Mouse (Mus musculus) ovary, postnatal 10 days (tissue): ENCODE data around the gene Ski.

Source experiments
- DNase-seq: peaks from one replicate; pipeline ENCODE4 v3.0.0; 2022; ENCODE audit warnings: low spot score

Ski gene

DNA sequence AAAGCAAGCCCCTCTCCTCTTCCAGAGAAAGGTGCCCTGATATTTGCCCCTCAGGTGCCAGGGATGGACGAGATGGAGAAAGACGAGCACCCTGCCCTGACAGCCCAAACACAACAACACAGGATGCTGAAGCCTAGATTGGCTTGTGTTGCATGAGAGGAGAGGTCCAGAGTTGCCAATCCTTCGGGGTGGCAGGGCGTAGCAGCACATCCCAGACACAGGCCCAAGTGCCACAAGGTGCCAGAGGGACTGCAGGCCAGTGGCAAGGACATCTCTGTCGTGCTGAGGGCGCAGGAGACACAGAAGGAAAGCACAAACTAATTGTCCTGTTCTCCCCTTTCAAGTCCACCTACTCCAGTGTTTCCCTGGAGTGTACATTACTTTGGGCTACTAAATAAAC is 8.2 kb downstream of the Ski start:
- no peak for DNase-seq

DNA sequence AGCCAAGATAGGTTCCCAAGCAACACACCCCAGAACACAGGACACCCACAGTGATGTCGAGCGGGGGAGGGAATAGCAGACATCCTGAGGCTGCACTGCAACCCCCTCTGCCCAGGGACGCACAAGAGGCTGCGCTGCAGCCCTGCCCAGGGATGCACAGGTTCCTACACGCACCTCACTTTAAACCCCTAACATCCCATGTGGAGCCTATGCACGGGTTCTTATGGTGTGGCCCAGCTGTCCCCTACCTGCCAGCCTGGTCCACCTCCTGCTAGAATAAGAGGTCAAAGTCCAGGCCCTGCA is 8.7 kb downstream of the Ski start:
- no peak for DNase-seq

DNA sequence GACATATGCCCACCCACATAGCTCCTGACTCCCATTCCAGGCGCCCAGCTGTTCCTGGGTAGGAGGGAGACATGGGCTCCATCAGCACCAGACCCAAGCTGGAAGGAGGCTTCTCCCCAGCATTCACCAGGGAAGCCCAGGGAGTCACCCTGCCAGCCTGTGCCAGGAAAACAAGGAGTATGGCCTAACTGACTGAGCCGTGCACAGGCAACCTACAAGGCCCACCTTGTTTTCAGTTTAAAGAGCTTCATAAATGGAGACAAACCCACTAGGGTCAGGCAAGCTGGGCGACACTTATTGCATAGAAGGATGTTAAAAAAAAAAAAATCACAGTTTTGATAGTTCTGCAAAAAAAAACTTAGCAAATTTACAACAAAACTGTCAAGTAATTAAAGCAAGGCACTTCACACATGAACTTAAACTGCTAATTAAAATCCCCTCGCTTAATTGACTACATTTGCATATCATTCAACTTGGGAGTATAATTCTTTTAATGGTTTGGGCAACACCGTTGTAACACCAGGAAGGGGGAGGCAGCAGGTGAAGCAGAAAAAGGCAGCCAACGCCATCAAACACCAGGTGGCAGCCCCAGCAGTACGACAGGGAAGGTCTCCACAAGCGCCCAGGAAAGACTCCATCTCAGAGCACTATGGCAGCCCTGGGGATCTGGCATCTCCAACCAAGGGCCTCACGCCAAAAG is 9.2 kb downstream of the Ski start:
- DNase-seq, result no peak

DNA sequence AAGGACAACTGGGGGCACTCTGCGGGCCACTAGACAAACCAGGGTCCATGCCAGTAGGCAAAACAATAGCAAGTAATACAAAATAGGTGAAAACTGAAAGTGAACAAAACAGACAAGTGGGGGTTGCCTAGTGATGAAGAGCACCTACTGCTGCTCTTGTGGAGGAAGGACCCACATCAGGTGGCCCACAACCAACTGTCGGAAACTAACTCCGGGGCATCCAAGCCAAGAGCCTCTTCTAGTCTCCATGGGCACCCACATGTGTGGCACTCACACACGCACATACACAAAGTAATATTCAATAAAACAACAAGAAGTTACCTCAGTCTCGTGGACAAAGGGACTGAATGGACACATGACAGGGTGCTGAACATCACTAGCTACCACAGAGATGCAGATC is 12.9 kb downstream of the Ski start:
- no peak for DNase-seq

DNA sequence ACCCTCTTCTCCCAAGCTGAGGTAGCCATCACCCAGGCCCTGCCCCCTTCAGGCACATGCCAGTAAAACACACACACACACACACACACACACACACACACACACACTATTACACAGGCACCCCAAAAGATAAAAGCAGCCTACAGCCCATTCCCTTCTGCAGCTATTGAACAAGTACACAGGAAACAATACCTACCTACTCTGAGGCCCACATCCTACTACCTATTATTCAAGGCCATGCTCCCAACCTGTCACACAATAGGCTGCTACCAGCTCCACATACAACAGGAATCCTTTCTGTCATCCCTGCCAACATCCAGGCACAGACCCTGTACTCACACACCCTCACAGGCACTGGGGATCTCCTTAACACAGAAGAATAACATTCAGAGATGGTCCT is 13.3 kb downstream of the Ski start:
- DNase-seq, result no peak

DNA sequence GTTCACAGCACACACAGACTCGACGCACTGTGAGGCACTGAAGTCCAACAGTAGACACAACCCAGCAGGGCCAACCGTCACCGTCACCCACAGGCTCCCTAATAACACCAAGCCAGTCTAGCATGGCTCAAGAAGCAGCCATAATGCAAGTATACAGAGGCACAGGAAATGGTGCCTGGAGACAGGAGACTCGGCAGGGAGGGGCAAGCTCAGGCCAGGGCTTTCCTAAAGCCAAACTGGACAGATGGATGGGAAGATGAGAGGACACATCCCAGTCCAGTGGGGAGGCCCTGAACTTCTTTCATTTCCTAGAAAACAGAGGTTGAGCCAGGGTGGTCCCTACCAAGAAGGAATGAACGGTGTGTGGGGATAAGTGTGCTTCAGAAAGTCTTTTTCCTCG is 13.8 kb downstream of the Ski start:
- no peak for DNase-seq

DNA sequence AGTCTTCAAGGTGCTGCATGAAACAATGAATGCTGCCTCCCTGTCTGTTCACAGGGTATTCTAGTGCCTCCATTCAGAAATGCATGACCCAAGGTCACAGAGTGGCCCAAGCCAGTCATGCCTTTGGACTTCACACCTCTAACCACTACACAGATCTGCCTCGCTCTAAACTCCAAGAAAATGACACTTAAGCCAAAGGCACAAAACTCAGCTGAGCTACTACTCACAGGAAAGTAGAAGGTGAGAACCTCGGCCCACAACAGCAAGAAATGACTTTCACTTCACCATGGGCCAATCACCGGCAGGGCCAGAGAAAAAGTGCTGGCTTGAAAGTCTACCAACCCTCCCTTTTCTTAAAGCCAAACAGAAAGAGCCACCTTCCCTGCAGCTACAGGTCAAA is 14.6 kb downstream of the Ski start:
- no peak for DNase-seq

DNA sequence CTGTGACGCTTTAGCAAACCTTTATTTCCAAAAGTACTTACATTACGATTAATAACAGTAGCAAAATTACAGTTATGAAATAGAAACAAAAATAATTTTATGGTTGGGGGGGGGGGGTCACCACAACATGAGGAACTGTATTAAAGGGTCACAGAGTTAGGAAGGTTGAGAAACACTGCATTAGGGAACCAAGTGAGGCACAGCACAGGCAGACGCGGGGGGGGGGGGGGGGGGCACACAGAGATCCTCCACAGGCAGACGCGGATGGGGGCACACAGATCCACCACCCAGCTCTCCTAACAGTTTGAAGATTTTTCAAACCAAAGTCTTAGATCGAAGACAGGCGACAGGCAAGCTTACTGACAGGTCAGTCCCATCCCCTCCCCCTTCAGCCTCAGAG is 15.9 kb downstream of the Ski start:
- no peak for DNase-seq

DNA sequence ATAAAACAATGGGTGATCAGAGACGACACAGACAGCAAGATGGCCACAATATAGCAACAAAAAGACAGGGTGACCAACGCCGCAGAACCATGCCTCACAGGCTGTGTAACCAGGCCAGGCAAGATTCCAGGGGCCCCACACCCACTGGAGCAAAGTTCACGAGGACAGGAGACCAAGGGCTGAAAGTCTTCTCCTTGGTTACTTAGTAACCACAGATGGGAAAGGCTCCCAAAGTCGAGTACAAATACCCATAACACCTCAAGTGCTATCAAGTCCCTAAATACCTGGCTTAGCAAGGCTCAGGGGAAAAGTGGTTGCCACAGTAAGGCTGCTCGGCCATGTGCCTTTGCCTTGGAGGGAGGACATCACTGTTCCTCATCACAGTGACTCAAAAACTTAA is 16.5 kb downstream of the Ski start:
- DNase-seq, result no peak

DNA sequence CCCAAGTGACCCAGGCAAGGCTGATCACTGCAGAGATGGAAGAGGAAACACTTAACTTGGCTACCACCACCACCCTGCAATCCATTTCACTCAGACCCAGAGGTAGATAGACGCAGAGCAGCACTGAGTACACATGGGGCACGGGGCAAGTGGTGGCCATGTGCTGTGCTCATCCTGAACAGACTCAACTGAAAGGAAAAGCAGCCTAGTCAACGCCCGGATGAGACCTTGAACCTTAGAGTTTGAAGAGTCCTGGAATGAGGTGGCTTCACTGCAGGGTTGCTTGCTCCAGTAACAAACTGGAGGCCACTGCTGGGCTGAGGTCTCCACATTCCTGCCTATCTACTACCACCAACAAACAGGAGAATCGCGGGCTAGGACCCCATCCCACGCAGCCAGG is 20.6 kb downstream of the Ski start:
- no peak for DNase-seq

DNA sequence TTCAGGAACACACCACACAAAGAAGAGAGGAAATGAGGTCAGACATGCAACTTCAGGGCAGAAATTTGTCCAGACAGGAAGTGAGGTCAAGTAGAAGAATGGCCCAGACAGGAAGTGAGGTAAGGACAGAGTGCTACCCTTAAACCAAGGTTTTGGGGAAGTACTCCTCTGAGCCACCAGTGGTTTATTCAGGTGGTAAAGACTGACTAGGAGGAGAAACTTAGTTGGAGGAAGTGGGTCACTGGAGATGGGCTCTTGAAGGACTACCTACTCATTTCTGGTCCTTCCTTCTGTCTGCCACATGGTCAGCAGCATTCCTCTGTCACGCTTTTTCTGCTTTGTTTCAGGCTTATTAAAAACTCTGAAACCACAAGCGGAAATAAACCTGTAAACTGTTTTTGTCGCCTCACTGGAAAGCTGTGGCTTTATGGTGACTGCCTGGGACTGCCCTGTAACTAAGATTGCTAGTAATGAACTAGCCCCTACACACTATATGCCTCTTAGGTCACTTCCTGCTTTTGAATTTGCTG is 21.5 kb downstream of the Ski start:
- DNase-seq, result no peak

DNA sequence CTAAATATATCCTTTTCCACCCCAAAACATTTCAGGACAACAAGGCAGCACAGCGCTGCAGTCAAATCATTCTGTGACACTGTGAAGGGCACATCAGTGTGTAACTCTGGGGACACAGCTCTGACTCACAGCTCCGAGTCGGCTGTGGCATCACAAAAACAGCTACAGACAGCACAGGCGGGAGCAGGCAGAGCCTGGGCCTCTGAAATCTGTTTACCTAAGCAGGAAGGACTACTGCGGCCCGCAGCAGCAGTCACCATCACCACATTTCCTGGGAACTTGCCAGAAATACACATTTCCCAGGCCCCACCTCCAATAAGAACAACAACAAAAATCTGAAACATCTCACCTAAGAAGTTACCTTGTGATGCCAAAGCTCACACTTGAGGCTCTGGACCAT is 24.7 kb downstream of the Ski start:
- DNase-seq, result no peak

DNA sequence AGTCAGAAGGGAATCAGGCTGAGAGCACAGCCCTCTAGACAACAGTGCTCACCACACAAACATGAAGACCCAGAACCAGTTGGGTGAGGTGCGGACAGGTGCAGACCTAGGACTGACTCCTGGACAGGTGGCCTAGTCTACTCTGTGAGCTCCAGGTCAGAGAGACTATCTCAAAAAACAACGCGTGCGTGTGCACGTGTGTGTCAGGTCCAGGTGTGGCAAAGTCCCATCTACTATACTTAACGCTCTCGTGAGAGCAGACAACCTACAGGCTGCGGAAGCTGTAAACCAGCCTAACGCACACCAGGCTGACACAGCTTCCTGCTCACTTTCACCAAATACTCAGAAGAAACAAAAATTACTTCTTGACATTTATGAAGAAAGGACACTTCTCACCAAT is 27.2 kb downstream of the Ski start:
- no peak for DNase-seq

DNA sequence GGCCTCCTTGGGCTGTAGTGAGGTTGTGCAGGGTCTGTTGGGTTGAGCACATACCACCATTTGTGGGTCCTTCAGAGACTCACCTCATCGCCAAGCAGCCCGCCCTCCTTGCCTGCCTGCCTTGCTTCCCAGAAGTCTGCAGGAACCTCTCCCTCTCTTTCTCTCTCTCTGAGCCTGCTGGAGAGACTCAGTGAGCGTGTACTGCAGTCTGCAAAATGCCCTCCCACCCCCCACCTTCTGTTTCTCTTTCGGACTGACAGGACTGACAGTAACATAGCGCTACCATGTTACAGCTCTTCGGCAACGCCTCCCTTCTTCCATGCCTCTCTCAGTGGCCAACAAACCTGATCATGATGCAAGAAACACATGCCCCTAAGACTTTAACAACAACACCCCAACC is 32.1 kb downstream of the Ski start:
- DNase-seq, result no peak

DNA sequence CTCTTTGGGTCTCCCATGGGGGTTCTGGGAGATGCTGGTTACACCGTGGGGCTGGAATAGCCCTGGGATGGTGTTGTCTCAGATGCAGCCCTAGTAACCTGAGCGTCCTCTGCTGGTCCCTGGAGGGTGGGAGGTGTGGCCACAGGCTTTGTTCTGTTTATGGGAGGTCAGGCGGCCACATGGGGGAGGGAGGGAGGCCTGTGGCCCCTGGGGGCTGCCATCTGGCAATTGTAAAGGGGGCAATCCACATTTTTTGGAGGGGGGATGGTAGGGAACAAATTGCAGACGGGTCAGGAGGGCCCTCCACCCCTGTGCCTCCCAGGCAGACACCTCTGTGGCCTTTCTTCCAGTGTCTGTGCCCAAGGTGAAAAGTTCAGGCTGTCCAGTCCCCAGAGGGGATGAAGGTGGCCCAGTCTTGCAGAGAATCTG is 32.7 kb downstream of the Ski start:
- no peak for DNase-seq

DNA sequence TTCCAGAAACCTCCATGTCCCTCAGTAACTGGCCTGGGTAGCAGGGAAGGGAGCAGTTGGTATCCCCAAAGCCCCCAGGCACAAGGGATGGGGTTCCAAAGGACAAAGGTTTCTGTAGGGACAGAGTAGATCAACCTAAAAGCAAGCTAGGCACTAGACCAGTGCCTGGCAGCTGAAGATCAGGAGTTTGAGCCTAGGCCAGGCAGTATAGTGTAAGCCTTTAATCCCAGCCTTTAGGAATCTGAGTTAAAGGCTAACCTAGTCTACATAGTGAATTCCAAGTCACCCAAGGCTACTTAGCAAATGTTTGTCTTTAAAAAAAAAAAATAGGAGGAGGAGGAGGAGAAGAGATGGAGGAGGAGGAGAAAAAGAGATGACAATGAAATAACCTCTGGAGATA is 33.6 kb downstream of the Ski start:
- no peak for DNase-seq

DNA sequence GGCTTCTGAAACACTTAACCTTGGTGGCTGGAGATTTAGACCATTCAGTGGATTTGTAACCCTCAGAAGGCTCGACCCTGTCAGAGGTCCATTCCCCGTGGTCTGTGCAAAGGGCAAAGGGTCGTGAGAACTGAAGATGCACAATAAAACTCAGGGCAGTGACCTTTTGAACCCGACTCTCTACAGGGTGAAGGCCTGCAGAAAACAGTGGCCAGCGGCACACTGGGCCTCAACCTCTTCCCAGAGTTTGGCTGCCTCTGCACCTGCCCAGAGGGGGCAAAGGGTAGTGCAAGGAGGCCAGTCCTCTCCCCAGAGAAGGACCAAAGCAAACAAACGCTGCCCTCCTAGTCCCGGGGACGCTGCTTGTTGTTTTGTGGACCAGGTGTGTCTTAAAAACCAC is 34.1 kb downstream of the Ski start:
- no peak for DNase-seq

DNA sequence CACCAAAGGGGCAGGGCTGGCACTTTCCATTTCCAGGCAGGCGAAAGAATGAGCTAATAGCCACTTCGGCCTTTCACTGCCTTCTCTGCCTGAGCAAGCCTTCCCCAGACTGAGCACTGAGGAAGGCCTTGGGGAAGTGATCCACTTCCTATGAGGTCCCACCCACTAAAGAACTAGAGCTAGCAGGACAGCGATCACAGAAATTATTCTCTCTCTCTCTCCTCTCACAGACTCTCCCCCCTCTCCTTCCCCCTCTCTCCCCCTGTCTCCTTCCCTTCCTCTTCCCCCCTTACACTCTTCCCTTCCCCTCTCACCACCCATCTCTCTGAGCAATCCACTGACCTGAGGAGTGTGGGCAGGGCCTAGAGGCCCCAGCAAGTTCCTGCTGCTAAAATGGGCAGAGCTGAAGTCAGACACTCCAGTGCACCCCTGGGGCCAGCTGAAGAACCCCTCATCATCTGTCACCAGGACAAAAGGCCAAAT is 35.2 kb downstream of the Ski start:
- no peak for DNase-seq

DNA sequence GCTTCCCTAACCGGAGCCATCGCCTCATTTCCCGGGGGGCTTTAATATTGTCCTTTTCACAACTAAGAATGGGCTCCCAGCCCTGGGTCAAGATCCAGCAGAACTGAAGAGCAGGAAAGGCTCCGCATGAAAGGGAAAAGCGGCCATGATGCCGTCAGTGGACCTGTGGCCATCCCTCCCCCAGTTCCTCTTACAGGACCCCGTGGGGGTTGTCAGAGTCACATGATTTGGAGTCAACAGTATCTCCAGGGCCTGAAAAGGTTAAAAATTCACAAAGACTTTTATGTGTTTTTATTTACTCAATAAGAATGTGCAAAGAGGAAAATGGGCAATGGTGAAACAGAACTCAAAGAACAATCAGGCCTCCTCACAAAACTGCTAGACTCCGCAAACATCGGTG is 36.5 kb downstream of the Ski start:
- no peak for DNase-seq

DNA sequence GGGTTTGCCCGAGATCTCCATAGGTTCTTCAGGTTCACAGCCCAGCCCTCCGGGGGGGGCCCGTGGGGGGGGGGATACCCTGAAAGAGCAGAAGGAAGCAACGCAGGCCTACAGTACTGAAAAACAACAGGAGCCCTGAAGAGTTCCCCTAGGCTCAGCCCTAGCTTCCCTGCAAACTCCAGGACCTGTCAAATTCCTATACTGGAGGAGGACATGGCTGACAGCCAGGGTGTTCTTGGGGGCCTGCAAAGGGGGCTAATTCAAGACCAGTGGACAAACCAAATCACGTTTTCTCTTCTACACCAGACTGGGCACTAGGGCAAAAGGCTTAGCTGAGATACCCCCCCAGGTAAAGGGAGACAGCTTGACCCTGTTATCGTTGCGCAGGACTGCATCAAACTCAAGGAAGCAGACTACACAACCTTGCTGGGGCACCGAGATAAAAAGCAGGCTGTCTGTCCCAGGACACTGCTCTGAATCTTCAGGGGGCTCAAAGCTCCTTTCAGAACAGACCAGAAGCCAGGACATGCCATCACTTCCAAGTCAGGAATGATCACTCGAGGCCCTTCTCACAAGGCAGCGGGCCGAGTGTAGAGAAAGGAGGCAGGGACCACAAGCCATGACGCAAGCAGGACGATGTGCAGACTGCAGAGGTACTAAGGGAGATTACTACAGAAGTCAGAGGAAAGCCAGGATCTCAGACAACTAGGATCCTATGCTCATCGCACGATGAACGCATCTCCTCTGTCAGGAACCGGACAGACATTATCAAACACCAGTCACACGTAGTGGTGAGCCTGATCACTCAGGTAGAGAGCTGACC is 37.9 kb downstream of the Ski start:
- DNase-seq, result no peak

DNA sequence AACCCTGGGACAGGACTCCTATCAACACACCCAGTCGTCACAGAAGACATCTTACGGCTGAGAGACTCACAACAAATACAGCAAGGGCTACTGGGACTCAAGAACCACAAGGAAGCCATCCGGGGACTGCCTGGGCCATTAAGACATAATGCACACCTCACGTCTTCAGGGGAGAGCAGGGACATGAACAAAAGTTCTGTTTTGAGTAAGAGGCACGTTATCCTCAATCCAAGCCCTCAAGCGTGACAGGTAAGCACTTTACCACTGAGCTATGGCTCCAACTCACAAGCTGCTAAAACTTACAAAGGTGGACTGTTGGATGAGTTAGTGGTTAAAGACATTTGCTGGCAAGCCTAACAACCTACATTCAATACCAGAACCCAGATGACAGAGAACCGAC is 39.2 kb downstream of the Ski start:
- DNase-seq, result no peak

DNA sequence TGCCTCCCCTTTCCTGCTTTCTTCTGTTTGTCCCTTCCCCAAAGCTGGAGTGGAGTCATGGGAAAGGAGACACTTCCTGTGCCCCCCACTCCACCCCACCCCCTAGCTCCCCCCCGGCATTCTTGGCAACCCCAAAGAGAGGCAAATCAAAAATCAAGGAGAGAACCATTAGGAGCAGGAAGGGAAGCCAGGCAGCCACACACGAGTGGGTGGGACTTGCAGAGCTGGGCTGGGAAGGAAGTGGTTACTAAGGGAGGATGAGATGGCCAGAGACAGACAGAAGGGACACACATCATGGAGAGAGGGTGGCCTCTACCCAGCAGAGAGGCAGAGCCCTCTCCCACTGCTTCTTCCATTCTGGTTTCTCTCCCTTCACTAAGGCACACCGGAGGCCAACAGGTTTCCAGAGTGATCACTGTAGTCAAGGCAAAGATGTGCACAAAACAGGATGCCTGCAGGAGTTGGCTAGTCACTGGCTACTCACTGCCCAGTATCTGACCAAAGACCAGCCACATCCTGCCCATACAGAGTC is 43.3 kb downstream of the Ski start:
- DNase-seq, result no peak

DNA sequence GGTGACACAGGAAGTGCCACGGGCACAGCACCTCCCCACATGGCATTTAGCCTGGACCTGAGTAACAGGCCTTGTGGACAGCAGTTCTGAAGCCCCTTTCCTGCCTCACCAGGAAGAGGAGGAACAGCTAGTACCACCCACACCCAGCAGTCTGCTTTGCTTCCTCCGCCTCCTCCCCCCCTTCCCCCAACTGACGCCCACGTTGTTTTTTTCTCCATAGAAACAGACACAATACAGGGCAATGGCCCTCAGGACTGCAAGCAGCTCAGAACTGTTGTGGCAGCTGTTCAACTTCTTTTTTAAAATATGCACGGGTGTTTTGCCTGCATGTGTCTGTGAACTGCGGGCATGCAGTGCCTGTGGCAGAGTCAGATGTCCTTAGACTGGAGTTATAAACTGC is 44.1 kb downstream of the Ski start:
- no peak for DNase-seq
